Mouse (Mus musculus): Measurements from ENCODE around the gene Megf8. TPM values are rescaled to one million over a fixed set of nuclear protein-coding genes. Genes with fewer than 3 reads are reported as not detected.

The Megf8 gene
- polyA plus RNA-seq, 1 experiment from 2014 or later, result 21.7 TPM

GRCm38 (mm10) chr7:25348861-25349260, 31.9 kb downstream of the Megf8 start:
- Histone ChIP-seq H3K27ac (no peak overlapping the region), H3K4me3 (replicated peaks) (no peak overlapping the region), H3K36me3 (peaks cover 98% of the 10 kb centered on the region), H3K9me3 (peaks cover 19% of the 10 kb centered on the region), H3K27me3 (no peaks in the 10 kb centered on the region), H3K4me1 (replicated peaks) (no peaks in the 10 kb centered on the region), H3K9ac (replicated peaks) (no peak overlapping the region), H3K4me2 (no peak overlapping the region)
- no peak for ATAC-seq (ENCODE audit: insufficient number of reproducible peaks, insufficient read depth, low FRiP score, low TSS enrichment, low read depth)
- WGBS, result 86% methylated on average over 8 of the region's 8 CpGs

- no peak for ATAC-seq (ENCODE audit: insufficient number of reproducible peaks, insufficient read depth, low FRiP score, low TSS enrichment, low read depth)
- H3K4me1 ChIP-seq (replicated peaks), result no peaks in the 10 kb centered on the region
- no peak overlapping the region for H3K4me2 ChIP-seq
- no peak overlapping the region for H3K9ac ChIP-seq (replicated peaks)
- no peak overlapping the region for H3K27ac ChIP-seq
- H3K27me3 ChIP-seq, result no peaks in the 10 kb centered on the region
- H3K4me3 ChIP-seq (replicated peaks), result no peak overlapping the region
- peaks cover 98% of the 10 kb centered on the region for H3K36me3 ChIP-seq
- WGBS, result 84% methylated on average over 19 of the region's 19 CpGs
- no peaks in the 10 kb centered on the region for H3K9me3 ChIP-seq
Measured at GRCm38 (mm10) chr7:25358721-25359206, 41.8 kb downstream of the Megf8 start.

- H3K36me3 ChIP-seq, result peaks cover 69% of the 10 kb centered on the region
Measured at GRCm38 (mm10) chr7:25363151-25363550, 46.2 kb downstream of the Megf8 start.

GRCm38 (mm10) chr7:25363632-25364031, 46.7 kb downstream of the Megf8 start:
- Histone ChIP-seq H3K36me3 (peaks cover 64% of the 10 kb centered on the region), H3K4me3 (replicated peaks) (no peak overlapping the region), H3K4me1 (replicated peaks) (peaks cover 23% of the 10 kb centered on the region), H3K4me2 (no peak overlapping the region), H3K9me3 (no peaks in the 10 kb centered on the region), H3K27me3 (peaks cover 38% of the 10 kb centered on the region), H3K9ac (replicated peaks) (no peak overlapping the region), H3K27ac (no peak overlapping the region)
- WGBS, result 91% methylated on average over 17 of the region's 17 CpGs
- no peak for ATAC-seq (ENCODE audit: insufficient number of reproducible peaks, insufficient read depth, low FRiP score, low TSS enrichment, low read depth)

More at GRCm38 (mm10) chr7:25363151-25363550, 46.2 kb downstream of the Megf8 start:
- no peak overlapping the region for H3K4me3 ChIP-seq (replicated peaks)
- no peak overlapping the region for H3K9ac ChIP-seq (replicated peaks)
- no peak overlapping the region for H3K27ac ChIP-seq
- no peak overlapping the region for H3K4me2 ChIP-seq
- H3K27me3 ChIP-seq, result peaks cover 33% of the 10 kb centered on the region
- H3K9me3 ChIP-seq, result no peaks in the 10 kb centered on the region
- peaks cover 23% of the 10 kb centered on the region for H3K4me1 ChIP-seq (replicated peaks)
- no peak for ATAC-seq (ENCODE audit: insufficient number of reproducible peaks, insufficient read depth, low FRiP score, low TSS enrichment, low read depth)
- 88% methylated on average over 19 of the region's 19 CpGs for WGBS

GRCm38 (mm10) chr7:25365937-25366625, 49.1 kb downstream of the Megf8 start:
- Histone ChIP-seq H3K27ac (no peak overlapping the region), H3K4me2 (no peak overlapping the region), H3K4me3 (replicated peaks) (no peak overlapping the region)

DNA sequence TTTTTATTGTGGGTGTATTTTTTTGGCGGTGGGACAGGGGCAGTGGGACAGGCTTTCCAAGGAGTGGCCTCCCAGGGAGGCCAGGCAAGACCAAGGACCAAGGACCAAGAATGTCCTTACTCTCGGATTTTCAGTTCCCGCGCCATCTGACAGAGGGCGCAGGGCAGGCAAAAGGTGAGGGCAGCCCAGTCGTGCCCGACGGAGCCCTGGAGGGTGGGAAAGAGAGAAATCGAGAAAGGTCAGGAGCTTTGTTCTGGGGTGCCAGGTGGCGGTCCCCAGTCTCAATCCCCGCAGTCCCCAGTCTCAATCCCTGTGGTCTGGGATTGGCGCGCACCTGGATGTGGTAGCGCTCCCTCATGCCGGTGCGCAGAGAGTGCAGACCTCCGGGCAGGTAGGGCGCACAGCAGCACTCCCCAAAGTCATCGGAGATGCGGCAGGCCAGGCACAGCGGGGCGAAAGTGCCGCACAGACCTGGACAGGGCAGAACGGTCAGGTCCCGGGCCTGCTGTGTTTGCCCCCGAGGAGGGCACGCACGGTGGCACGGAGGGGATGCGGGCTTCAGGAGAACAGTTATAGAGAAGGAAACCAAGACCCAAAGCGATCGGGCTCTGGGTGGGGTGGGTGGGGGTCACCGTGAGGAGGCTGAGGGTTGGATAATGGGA, 50.8 kb downstream of the Megf8 start:
- peak overlapping the region; percentile 43 for H3K4me2 ChIP-seq
- H3K27ac ChIP-seq, result no peak overlapping the region
- H3K4me3 ChIP-seq (replicated peaks), result peak overlapping the region; percentile 21
- ATAC-seq (ENCODE audit: insufficient number of reproducible peaks, insufficient read depth, low FRiP score, low TSS enrichment, low read depth), result no peak; the same call in 1 of the 2 replicates
- peaks cover 23% of the 10 kb centered on the region for H3K4me1 ChIP-seq (replicated peaks)
- 0 out of 2 replicates have a peak overlapping the region, but pooled peaks have one; percentile 34 for H3K9ac ChIP-seq (replicated peaks)
- no peaks in the 10 kb centered on the region for H3K9me3 ChIP-seq
- peaks cover 23% of the 10 kb centered on the region for H3K36me3 ChIP-seq
- peaks cover 60% of the 10 kb centered on the region for H3K27me3 ChIP-seq
- WGBS, result 3% methylated on average over 33 of the region's 33 CpGs

More at GRCm38 (mm10) chr7:25365937-25366625, 49.1 kb downstream of the Megf8 start:
- Histone ChIP-seq H3K9ac (replicated peaks) (no peak overlapping the region), H3K4me1 (replicated peaks) (peaks cover 23% of the 10 kb centered on the region), H3K27me3 (peaks cover 60% of the 10 kb centered on the region), H3K9me3 (no peaks in the 10 kb centered on the region), H3K36me3 (peaks cover 40% of the 10 kb centered on the region)
- 59% methylated on average over 13 of the region's 13 CpGs for WGBS
- ATAC-seq (ENCODE audit: insufficient number of reproducible peaks, insufficient read depth, low FRiP score, low TSS enrichment, low read depth), result no peak; the same call in 1 of the 2 replicates

- Histone ChIP-seq H3K4me1 (replicated peaks) (peaks cover 23% of the 10 kb centered on the region), H3K27me3 (peaks cover 60% of the 10 kb centered on the region), H3K36me3 (peaks cover 17% of the 10 kb centered on the region), H3K4me2 (no peak overlapping the region), H3K9ac (replicated peaks) (no peak overlapping the region), H3K9me3 (no peaks in the 10 kb centered on the region), H3K4me3 (replicated peaks) (peak overlapping the region; percentile 21; the same call in 1 of the 2 replicates), H3K27ac (no peak overlapping the region)
- WGBS, result 20% methylated on average over 12 of the region's 12 CpGs
- ATAC-seq (ENCODE audit: insufficient number of reproducible peaks, insufficient read depth, low FRiP score, low TSS enrichment, low read depth), result no peak
Measured at GRCm38 (mm10) chr7:25368333-25368732, 51.4 kb downstream of the Megf8 start.

- Histone ChIP-seq H3K4me2 (no peak within 1 kb of the TSS), H3K9me3 (no peaks in the 10 kb centered on the region), H3K27ac (no peak within 1 kb of the TSS), H3K27me3 (peaks cover 60% of the 10 kb centered on the region), H3K36me3 (peaks cover 9% of the 10 kb centered on the region), H3K9ac (replicated peaks) (no peak within 1 kb of the TSS), H3K4me1 (replicated peaks) (peaks cover 26% of the 10 kb centered on the region), H3K4me3 (replicated peaks) (no peak within 1 kb of the TSS)
- no peak for ATAC-seq (ENCODE audit: insufficient number of reproducible peaks, insufficient read depth, low FRiP score, low TSS enrichment, low read depth)
- 48% methylated on average over 12 of the region's 12 CpGs for WGBS
Measured at GRCm38 (mm10) chr7:25369058-25369749, 52.2 kb downstream of the Megf8 start, which contains the start of gene Cnfn. Gene Cnfn, minus strand, starts transcription at chr7:25369724.

GRCm38 (mm10) chr7:25372441-25372840, 55.5 kb downstream of the Megf8 start:
- no peak overlapping the region for H3K4me3 ChIP-seq (replicated peaks)
- WGBS, result 85% methylated on average over 5 of the region's 5 CpGs
- no peak overlapping the region for H3K9ac ChIP-seq (replicated peaks)
- H3K27ac ChIP-seq, result no peak overlapping the region
- no peak overlapping the region for H3K4me2 ChIP-seq
- H3K36me3 ChIP-seq, result no peaks in the 10 kb centered on the region
- no peaks in the 10 kb centered on the region for H3K9me3 ChIP-seq
- H3K4me1 ChIP-seq (replicated peaks), result peaks cover 22% of the 10 kb centered on the region
- H3K27me3 ChIP-seq, result peaks cover 38% of the 10 kb centered on the region
- no peak for ATAC-seq (ENCODE audit: insufficient number of reproducible peaks, insufficient read depth, low FRiP score, low TSS enrichment, low read depth)

- Histone ChIP-seq H3K27me3 (peaks cover 5% of the 10 kb centered on the region; the same call in 1 of the 2 replicates), H3K27ac (no peak overlapping the region), H3K4me1 (replicated peaks) (peaks cover 32% of the 10 kb centered on the region), H3K4me3 (replicated peaks) (peak overlapping the region; percentile 34), H3K9me3 (no peaks in the 10 kb centered on the region), H3K4me2 (peak overlapping the region; percentile 52), H3K36me3 (no peaks in the 10 kb centered on the region; the same call in 1 of the 2 replicates), H3K9ac (replicated peaks) (no peak overlapping the region)
- 5% methylated on average over 17 of the region's 17 CpGs for WGBS
- no peak for ATAC-seq (ENCODE audit: insufficient number of reproducible peaks, insufficient read depth, low FRiP score, low TSS enrichment, low read depth)
Measured at GRCm38 (mm10) chr7:25376556-25376955, 59.6 kb downstream of the Megf8 start.
